Mouse (Mus musculus): ENCODE data around the gene Cops3.

DNA sequence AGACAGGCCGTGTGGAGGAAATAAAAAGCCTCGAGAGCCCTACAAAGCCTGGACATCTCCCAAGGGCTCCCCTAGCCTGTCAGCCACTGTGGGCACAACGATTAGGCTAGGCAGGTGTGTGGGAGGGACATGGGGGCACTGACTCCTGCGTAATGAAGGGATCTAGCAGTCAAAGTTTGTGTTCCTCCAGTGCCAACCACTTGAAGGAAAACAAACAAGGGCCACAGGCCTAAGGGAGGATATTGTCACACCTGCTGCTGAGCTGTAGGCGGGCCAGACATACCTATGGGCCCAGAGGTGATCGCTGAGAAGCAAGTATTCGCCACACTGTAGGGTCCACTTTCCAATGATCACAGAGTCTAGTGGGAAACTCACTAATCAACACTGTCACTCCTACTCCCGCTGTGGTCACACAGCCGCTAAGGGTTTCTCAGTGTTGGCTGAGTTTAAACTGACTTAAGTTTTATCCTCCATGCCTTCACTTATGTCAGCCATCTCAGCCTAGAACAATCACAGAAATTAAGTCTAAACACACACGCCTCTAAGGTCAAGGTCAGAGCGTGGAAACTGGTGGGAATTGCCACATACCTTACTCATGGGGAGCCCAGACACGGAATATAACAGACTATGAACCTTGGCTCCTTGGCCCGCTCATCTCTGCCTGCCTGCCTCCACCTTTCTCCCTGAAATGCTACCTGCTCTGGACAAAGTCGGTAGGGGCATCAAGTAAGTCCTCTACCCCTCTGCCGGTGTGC is 53.0 kb downstream of the Cops3 start:
- TF ChIP-seq CTCF (IDR thresholded peaks at IDR 0.05; ENCODE audit: low read depth, low read length) (no peak), POLR2A (IDR thresholded peaks at IDR 0.05; ENCODE audit: borderline replicate concordance, low read depth, low read length) (no peak)

All from bone marrow macrophage, adult 2 months (primary cell).